Mouse (Mus musculus) lung, postnatal 0 days (tissue): ENCODE results near the gene Gpat2.

Source experiments
- CTCF ChIP-seq: IDR thresholded peaks from 2 replicates; pipeline ENCODE4 v1.5.1; 2016; ENCODE audit warnings: antibody characterized with exemption, mild to moderate bottlenecking
- EP300 ChIP-seq: IDR thresholded peaks from 2 replicates; pipeline ENCODE4 v1.6.1; 2016; ENCODE audit warnings: antibody characterized with exemption, mild to moderate bottlenecking, control low read depth

- no peak for TF ChIP-seq CTCF
- TF ChIP-seq EP300 = no peak
These were observed 10.6 kb downstream of the Gpat2 start for GRCm38 (mm10) chr2:127435554-127435953.
